Mouse (Mus musculus): Measurements from ENCODE around the gene Clec4b1. TPM values are rescaled to one million over a fixed set of nuclear protein-coding genes. Genes with fewer than 3 reads are reported as not detected.
A peak's percentile ranks its signal among the peaks of the same experiment; 100 is the strongest.
"Not testable (repeated sequence)": the region's sequence is repeated elsewhere in the genome, so short reads cannot be mapped to it uniquely, and the experiment has no call there.

Clec4b1 gene
- total RNA-seq (2014; fragmentation: Nextera tagmentation) (4.7 TPM in 1 of 2 replicates, not detected in the other), total RNA-seq (2017) (6.6 TPM in 1 of 2 replicates, not detected in the other)

DNA sequence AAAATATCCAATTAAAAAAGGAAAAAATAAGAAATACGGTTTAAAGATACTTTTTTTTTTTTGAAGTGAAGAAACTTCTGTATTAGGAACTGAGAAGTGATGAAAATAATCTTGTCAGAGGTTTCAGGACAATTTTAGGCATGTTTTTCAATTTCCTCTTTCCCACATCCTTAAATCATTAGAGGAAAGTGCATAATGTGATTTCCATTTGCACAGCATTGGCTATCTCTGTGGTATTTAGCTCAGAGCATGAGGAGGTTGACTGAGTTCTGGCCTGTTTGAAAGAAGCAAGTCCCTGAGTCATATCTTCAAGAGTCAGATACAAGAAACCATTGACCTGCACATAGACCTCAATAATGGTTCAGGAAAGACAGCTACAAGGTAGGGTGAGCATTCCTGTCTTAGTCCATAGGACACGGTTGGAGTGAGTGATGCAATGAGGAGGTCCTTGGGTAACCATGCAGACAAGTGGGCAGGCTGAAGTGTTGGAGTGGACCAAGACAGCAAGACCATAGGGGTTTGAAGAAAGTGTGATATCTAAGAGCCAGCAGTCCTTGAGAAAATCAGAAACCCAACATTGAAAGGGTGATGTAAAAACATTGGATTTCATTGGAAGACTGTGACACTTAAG, at the start of gene Clec4b1:
Gene Clec4b1 (plus strand): TSS at position 221 of the 631 bp plus-strand sequence.
- no peak for ATAC-seq (replicated peaks; ENCODE audit: low FRiP score, low TSS enrichment, poor library complexity, severe bottlenecking)

DNA sequence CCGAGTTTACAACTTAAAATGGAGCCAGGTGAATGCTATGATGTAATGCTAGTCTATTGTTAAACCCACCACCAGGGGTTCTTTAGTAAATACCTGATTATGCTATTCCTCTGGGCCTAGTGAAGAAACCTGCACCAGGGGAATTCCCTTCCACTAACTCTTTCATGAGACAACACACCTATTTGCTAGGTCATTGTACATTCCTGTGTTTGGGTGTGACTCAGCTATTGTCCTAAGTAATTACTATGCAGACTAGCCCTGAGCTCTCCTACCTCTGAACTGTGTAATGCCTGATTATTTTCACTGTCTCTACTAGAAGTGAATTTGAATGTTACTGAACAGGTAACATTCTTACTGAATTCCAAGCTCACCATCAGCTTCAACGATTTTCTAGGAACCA, 45.1 kb upstream of the Clec4b1 start:
- not testable (repeated sequence) for ATAC-seq (replicated peaks; ENCODE audit: low FRiP score, low TSS enrichment, poor library complexity, severe bottlenecking)

DNA sequence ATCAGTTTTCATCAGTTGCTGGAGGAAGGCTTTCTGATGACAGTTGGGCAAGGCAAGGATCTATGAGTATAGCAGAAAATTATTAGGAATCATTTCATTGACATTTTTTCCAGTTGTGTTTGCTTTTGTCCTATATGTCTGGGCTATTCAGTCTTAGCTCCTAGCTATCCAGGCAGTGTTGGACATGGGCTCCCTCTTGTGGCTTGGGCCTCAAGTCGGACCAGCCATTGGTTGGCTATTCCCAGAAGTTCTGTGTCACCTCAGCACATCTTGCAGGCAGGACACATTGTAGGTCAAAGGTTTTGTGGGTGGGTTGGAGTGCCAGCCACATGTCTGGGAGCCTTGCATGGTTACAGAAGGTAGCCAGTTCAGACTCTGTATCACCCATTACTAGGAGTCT, 44.2 kb upstream of the Clec4b1 start:
- peak; percentile 67 for ATAC-seq (replicated peaks; ENCODE audit: low FRiP score, low TSS enrichment, poor library complexity, severe bottlenecking)

DNA sequence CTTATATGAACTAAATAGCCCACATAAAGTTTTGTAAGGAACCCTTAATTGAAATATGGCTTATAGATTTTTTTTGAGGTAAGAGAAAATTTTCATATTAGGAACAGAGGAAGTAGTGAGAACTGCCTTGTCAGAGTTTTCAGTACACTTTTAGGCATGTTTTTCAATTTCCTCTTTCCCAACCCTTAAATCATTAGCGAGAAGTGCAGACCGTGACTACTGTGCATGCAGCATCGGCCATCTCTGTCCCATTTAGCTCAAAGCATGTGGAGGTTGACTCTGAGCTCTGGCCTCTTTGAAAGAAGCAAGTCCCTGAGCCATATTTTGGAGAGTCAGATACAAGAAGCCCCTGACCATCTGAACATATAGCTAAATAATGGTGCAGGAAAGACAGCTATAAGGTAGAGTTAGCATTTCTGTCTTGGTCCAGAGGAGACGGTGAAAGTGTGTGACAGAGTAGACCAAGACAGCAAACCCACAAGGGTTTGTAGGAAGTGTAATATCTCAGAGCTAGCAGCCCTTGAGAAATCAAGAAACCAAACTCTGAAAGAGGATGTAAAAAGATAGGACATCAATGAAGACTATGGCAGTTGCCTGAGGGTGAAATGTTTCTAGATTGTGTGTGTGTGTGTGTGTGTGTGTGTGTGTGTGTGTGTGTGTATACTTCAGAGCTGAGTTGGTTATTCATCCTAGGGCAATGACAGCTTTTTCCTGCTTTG, 45.5 kb downstream of the Clec4b1 start:
- ATAC-seq (replicated peaks; ENCODE audit: low FRiP score, low TSS enrichment, poor library complexity, severe bottlenecking), result no peak

DNA sequence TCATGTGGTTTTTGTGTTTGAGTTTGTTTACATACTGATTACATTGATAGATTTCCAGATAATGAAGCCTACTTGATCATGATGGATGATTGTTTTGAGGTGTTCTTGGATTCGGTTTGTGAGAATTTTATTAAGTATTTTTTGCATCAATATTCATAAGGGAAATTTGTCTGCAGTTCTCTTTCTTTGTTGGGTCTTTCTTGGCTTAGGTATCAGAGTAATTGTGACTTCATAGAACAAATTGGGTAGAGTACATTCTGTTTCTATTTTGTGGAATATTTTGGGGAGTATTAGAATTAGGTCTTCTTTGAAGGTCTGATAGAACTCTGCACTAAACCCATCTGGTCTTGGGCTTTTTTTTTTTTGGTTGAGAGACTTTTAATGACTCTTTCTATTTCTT, 56.4 kb downstream of the Clec4b1 start, which contains the start of gene Clec4a2:
Gene Clec4a2 (plus strand): TSS at position 301 of the 400 bp plus-strand sequence.
- not testable (repeated sequence) for ATAC-seq (replicated peaks; ENCODE audit: low FRiP score, low TSS enrichment, poor library complexity, severe bottlenecking)

Other genes with a start within 250 kb of the Clec4b1 start
- gene Slc2a3, start 248.3 kb upstream of the Clec4b1 start, total RNA-seq (2014; fragmentation: Nextera tagmentation), result 13.3 and 18.9 TPM in 2 replicates
- gene Slc2a3, start 248.3 kb upstream of the Clec4b1 start, total RNA-seq (2017), result 21.5 and 26.2 TPM in 2 replicates
- gene Foxj2, start 230.0 kb upstream of the Clec4b1 start, total RNA-seq (2014; fragmentation: Nextera tagmentation), result 10.4 and 18.1 TPM in 2 replicates
- gene Foxj2, start 230.0 kb upstream of the Clec4b1 start, total RNA-seq (2017), result 4.3 and 11.3 TPM in 2 replicates
- gene C3ar1, start 193.8 kb upstream of the Clec4b1 start, total RNA-seq (2014; fragmentation: Nextera tagmentation), result not detected in 2 replicates
- gene C3ar1, start 193.8 kb upstream of the Clec4b1 start, total RNA-seq (2017), result not detected in 2 replicates
- gene Necap1, start 175.5 kb upstream of the Clec4b1 start, total RNA-seq (2014; fragmentation: Nextera tagmentation), result 12.1 and 16.3 TPM in 2 replicates
- 6.8 and 9.7 TPM in 2 replicates for gene Necap1, start 175.5 kb upstream of the Clec4b1 start, total RNA-seq (2017)
- gene Clec4a1, start 128.1 kb upstream of the Clec4b1 start, total RNA-seq (2014; fragmentation: Nextera tagmentation), result 1.2 TPM in 1 of 2 replicates, not detected in the other
- gene Clec4a1, start 128.1 kb upstream of the Clec4b1 start, total RNA-seq (2017), result 0.99 TPM in 1 of 2 replicates, not detected in the other
- gene Clec4a3, start 97.4 kb upstream of the Clec4b1 start, total RNA-seq (2014; fragmentation: Nextera tagmentation), result not detected in 2 replicates
- gene Clec4a3, start 97.4 kb upstream of the Clec4b1 start, total RNA-seq (2017), result not detected in 2 replicates
- not detected in 2 replicates for gene Clec4a4, start 59.6 kb upstream of the Clec4b1 start, total RNA-seq (2014; fragmentation: Nextera tagmentation)
- gene Clec4a4, start 59.6 kb upstream of the Clec4b1 start, total RNA-seq (2017), result not detected in 2 replicates
- 2.3 TPM in 1 of 2 replicates, not detected in the other for gene Clec4a2, start 56.5 kb downstream of the Clec4b1 start, total RNA-seq (2014; fragmentation: Nextera tagmentation)
- gene Clec4a2, start 56.5 kb downstream of the Clec4b1 start, total RNA-seq (2017), result 3.2 TPM in 1 of 2 replicates, not detected in the other
- not detected in 2 replicates for gene Clec4b2, start 122.9 kb downstream of the Clec4b1 start, total RNA-seq (2014; fragmentation: Nextera tagmentation)
- 1.7 TPM in 1 of 2 replicates, not detected in the other for gene Clec4b2, start 122.9 kb downstream of the Clec4b1 start, total RNA-seq (2017)
- not detected in 2 replicates for gene Clec4n, start 179.9 kb downstream of the Clec4b1 start, total RNA-seq (2014; fragmentation: Nextera tagmentation)
- 0.57 TPM in 1 of 2 replicates, not detected in the other for gene Clec4n, start 179.9 kb downstream of the Clec4b1 start, total RNA-seq (2017)
- 16.3 and 17.4 TPM in 2 replicates for gene Clec4d, start 212.1 kb downstream of the Clec4b1 start, total RNA-seq (2014; fragmentation: Nextera tagmentation)
- gene Clec4d, start 212.1 kb downstream of the Clec4b1 start, total RNA-seq (2017), result 5.5 and 22.8 TPM in 2 replicates
- gene Clec4e, start 239.9 kb downstream of the Clec4b1 start, total RNA-seq (2014; fragmentation: Nextera tagmentation), result 0.32 and 3.4 TPM in 2 replicates
- 1.5 and 5.6 TPM in 2 replicates for gene Clec4e, start 239.9 kb downstream of the Clec4b1 start, total RNA-seq (2017)

All from megakaryocyte-erythroid progenitor cell, adult 5-6 weeks (primary cell).